Mouse (Mus musculus): ENCODE measurements at regions not wholly inside any gene's neighbourhood (a gene's known extent, or its start where the extent isn't known, plus 50 kb on each side); places are given as distances from the start of the nearest gene placed in this dataset.
A peak's percentile ranks its signal among the peaks of the same experiment; 100 is the strongest.

GRCm38 (mm10) chr1:92776353-92776752, 55.1 kb upstream of the Gpc1 start:
- Histone ChIP-seq H3K4me1 (replicated peaks; ENCODE audit: control insufficient read depth, insufficient read depth, low read length) (peaks cover 3% of the 10 kb centered on the region; the same call in 1 of the 2 replicates), H3K9me3 (ENCODE audit: control insufficient read depth, low read length) (no peaks in the 10 kb centered on the region), H3K9ac (replicated peaks; ENCODE audit: low read depth, low read length) (no peak overlapping the region), H3K27ac (ENCODE audit: low read length) (no peak overlapping the region), H3K4me3 (replicated peaks; ENCODE audit: low read length) (no peak overlapping the region), H3K27me3 (replicated peaks; ENCODE audit: control insufficient read depth, insufficient read depth, low read length) (no peaks in the 10 kb centered on the region), H3K4me2 (ENCODE audit: low read length) (no peak overlapping the region), H3K36me3 (ENCODE audit: control insufficient read depth, insufficient read depth) (no peaks in the 10 kb centered on the region)
- WGBS, result 85% methylated on average over 4 of the region's 4 CpGs
- ATAC-seq, result no peak

DNA sequence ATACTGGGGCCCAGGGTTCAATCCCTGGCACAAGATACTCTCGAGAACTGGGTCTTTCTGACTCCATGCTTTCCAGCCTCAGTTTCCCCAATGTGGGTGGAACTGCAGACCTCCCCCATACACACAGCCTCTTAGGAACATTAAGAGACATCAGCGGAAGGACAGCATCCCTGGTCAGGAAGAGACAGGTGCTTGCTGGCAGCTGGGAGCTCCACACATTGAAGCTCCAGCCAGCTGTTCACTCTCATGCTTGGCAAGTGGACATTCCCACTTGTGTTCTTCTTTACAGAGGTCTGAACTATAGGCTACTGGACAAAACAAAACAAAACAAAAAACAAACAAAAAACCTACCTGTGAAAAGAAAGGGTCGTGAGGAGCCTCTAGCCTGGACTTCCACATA, 55.5 kb upstream of the Gpc1 start:
- H3K36me3 ChIP-seq (ENCODE audit: control insufficient read depth, insufficient read depth), result no peaks in the 10 kb centered on the region
- H3K27me3 ChIP-seq (replicated peaks; ENCODE audit: control insufficient read depth, insufficient read depth, low read length), result no peaks in the 10 kb centered on the region
- no peak overlapping the region for H3K4me2 ChIP-seq (ENCODE audit: low read length)
- no peak for ATAC-seq
- WGBS, result 84% methylated on average over 3 of the region's 3 CpGs
- H3K4me3 ChIP-seq (replicated peaks; ENCODE audit: low read length), result no peak overlapping the region
- no peak overlapping the region for H3K9ac ChIP-seq (replicated peaks; ENCODE audit: low read depth, low read length)
- H3K4me1 ChIP-seq (replicated peaks; ENCODE audit: control insufficient read depth, insufficient read depth, low read length), result peaks cover 3% of the 10 kb centered on the region; the same call in 1 of the 2 replicates
- no peaks in the 10 kb centered on the region for H3K9me3 ChIP-seq (ENCODE audit: control insufficient read depth, low read length)
- no peak overlapping the region for H3K27ac ChIP-seq (ENCODE audit: low read length)

DNA sequence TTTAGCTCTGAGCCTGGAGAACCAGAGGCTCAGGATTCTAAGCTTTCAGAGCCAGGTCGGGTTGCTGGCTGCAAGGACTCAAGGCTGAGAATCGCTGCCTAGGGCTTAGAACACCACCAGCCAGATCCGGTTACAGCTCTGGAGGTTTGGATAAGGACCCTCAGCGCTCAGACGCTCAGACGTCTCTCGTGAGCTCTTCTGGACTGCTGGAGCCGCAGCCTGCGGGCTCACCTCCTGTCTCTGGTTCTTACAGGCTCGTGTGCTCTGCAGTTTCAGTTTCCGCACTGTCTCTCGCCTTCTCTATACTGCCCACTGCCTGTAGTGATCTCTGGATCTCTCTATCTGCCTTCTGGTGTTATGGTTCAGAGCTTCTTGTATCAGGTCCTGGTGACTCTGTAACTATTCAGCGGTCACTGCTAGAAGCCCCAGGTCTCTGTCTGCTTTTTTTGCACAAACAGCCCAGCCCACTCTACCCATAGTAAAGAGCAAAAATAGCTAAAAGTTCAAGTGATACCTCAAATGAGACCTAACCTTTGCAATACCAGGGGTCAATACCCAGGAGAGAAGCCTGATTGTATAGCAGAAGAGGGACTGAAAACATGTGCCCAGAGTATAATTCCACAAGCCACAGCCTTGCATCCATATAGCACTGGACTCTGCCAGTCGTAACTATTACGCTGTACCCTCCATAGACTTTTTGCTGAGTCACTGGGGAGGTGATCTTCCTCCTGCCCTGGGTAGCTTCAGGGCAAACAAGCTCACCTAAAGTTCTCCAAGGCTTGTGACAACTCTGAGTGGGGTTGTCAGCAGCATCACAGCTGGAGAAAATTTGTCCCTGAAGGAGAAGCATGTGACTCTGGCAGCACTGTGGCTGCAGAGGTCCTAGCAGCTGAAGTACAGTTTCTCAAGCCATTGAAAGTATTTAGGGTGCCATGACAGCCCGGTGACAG, 56.4 kb upstream of the Gpc1 start:
- 44% methylated on average over 16 of the region's 16 CpGs for WGBS

GRCm38 (mm10) chr1:92774006-92774405, 57.4 kb upstream of the Gpc1 start:
- no peak for ATAC-seq
- Histone ChIP-seq H3K9me3 (ENCODE audit: control insufficient read depth, low read length) (no peaks in the 10 kb centered on the region), H3K4me1 (replicated peaks; ENCODE audit: control insufficient read depth, insufficient read depth, low read length) (peaks cover 13% of the 10 kb centered on the region), H3K27ac (ENCODE audit: low read length) (no peak overlapping the region), H3K4me3 (replicated peaks; ENCODE audit: low read length) (no peak overlapping the region), H3K36me3 (ENCODE audit: control insufficient read depth, insufficient read depth) (no peaks in the 10 kb centered on the region), H3K27me3 (replicated peaks; ENCODE audit: control insufficient read depth, insufficient read depth, low read length) (no peaks in the 10 kb centered on the region), H3K4me2 (ENCODE audit: low read length) (no peak overlapping the region), H3K9ac (replicated peaks; ENCODE audit: low read depth, low read length) (no peak overlapping the region)
- whole genome bisulfite sequencing, result 81% methylated on average over 3 of the region's 3 CpGs

More for the DNA sequence above, 56.4 kb upstream of the Gpc1 start:
- no peaks in the 10 kb centered on the region for H3K9me3 ChIP-seq (ENCODE audit: control insufficient read depth, low read length)
- no peaks in the 10 kb centered on the region for H3K36me3 ChIP-seq (ENCODE audit: control insufficient read depth, insufficient read depth)
- no peak overlapping the region for H3K4me3 ChIP-seq (replicated peaks; ENCODE audit: low read length)
- no peaks in the 10 kb centered on the region for H3K27me3 ChIP-seq (replicated peaks; ENCODE audit: control insufficient read depth, insufficient read depth, low read length)
- H3K4me1 ChIP-seq (replicated peaks; ENCODE audit: control insufficient read depth, insufficient read depth, low read length), result peaks cover 6% of the 10 kb centered on the region
- no peak overlapping the region for H3K27ac ChIP-seq (ENCODE audit: low read length)
- H3K9ac ChIP-seq (replicated peaks; ENCODE audit: low read depth, low read length), result 0 out of 2 replicates have a peak overlapping the region, but pooled peaks have one; percentile 2
- no peak for ATAC-seq
- no peak overlapping the region for H3K4me2 ChIP-seq (ENCODE audit: low read length)

GRCm38 (mm10) chr1:92772784-92773113, 58.7 kb upstream of the Gpc1 start:
- H3K4me2 ChIP-seq (ENCODE audit: low read length), result no peak overlapping the region
- no peak for ATAC-seq
- WGBS, result 33% methylated on average over 10 of the region's 10 CpGs
- H3K27me3 ChIP-seq (replicated peaks; ENCODE audit: control insufficient read depth, insufficient read depth, low read length), result no peaks in the 10 kb centered on the region
- H3K9me3 ChIP-seq (ENCODE audit: control insufficient read depth, low read length), result no peaks in the 10 kb centered on the region
- H3K27ac ChIP-seq (ENCODE audit: low read length), result no peak overlapping the region
- H3K36me3 ChIP-seq (ENCODE audit: control insufficient read depth, insufficient read depth), result no peaks in the 10 kb centered on the region
- peaks cover 13% of the 10 kb centered on the region for H3K4me1 ChIP-seq (replicated peaks; ENCODE audit: control insufficient read depth, insufficient read depth, low read length)
- no peak overlapping the region for H3K9ac ChIP-seq (replicated peaks; ENCODE audit: low read depth, low read length)
- H3K4me3 ChIP-seq (replicated peaks; ENCODE audit: low read length), result no peak overlapping the region

GRCm38 (mm10) chr1:92772101-92772783, 59.2 kb upstream of the Gpc1 start:
- H3K27ac ChIP-seq (ENCODE audit: low read length), result no peak overlapping the region
- H3K36me3 ChIP-seq (ENCODE audit: control insufficient read depth, insufficient read depth), result no peaks in the 10 kb centered on the region
- no peak overlapping the region for H3K4me3 ChIP-seq (replicated peaks; ENCODE audit: low read length)
- 72% methylated on average over 9 of the region's 9 CpGs for WGBS
- no peak for ATAC-seq
- no peaks in the 10 kb centered on the region for H3K9me3 ChIP-seq (ENCODE audit: control insufficient read depth, low read length)
- no peak overlapping the region for H3K9ac ChIP-seq (replicated peaks; ENCODE audit: low read depth, low read length)
- H3K4me1 ChIP-seq (replicated peaks; ENCODE audit: control insufficient read depth, insufficient read depth, low read length), result peaks cover 13% of the 10 kb centered on the region
- H3K4me2 ChIP-seq (ENCODE audit: low read length), result no peak overlapping the region
- no peaks in the 10 kb centered on the region for H3K27me3 ChIP-seq (replicated peaks; ENCODE audit: control insufficient read depth, insufficient read depth, low read length)

- peak; percentile 44; the same call in 1 of the 2 replicates for ATAC-seq
Observed at GRCm38 (mm10) chr1:92769696-92770095, 61.7 kb upstream of the Gpc1 start.

DNA sequence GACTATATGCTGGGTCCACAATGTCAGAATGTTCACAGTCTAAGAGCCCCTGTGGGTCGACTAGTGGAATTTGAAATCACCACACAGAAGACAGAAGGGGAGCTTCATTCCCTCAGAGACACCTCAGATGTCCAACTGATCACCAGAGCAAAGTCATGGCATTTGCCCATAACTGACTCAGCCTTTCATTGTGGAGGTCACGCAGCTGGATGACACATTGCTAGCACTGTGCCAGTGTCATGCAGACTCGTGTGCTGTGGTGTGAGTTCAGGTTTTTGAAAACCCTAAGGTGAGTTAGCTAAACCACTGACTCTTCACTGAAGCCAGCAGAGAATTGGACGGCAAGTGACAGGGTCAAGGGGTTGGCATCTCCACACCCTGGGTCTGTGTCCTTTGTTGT, 62.3 kb upstream of the Gpc1 start:
- H3K9ac ChIP-seq (replicated peaks; ENCODE audit: low read depth, low read length), result no peak overlapping the region
- H3K36me3 ChIP-seq (ENCODE audit: control insufficient read depth, insufficient read depth), result no peaks in the 10 kb centered on the region
- no peak overlapping the region for H3K4me2 ChIP-seq (ENCODE audit: low read length)
- ATAC-seq, result no peak
- H3K27ac ChIP-seq (ENCODE audit: low read length), result no peak overlapping the region
- no peak overlapping the region for H3K4me3 ChIP-seq (replicated peaks; ENCODE audit: low read length)
- H3K4me1 ChIP-seq (replicated peaks; ENCODE audit: control insufficient read depth, insufficient read depth, low read length), result peaks cover 9% of the 10 kb centered on the region
- H3K27me3 ChIP-seq (replicated peaks; ENCODE audit: control insufficient read depth, insufficient read depth, low read length), result no peaks in the 10 kb centered on the region
- H3K9me3 ChIP-seq (ENCODE audit: control insufficient read depth, low read length), result no peaks in the 10 kb centered on the region
- WGBS, result 77% methylated on average over 4 of the region's 4 CpGs

More at GRCm38 (mm10) chr1:92769696-92770095, 61.7 kb upstream of the Gpc1 start:
- Histone ChIP-seq H3K4me2 (ENCODE audit: low read length) (no peak overlapping the region), H3K36me3 (ENCODE audit: control insufficient read depth, insufficient read depth) (no peaks in the 10 kb centered on the region), H3K4me3 (replicated peaks; ENCODE audit: low read length) (no peak overlapping the region), H3K27me3 (replicated peaks; ENCODE audit: control insufficient read depth, insufficient read depth, low read length) (no peaks in the 10 kb centered on the region), H3K4me1 (replicated peaks; ENCODE audit: control insufficient read depth, insufficient read depth, low read length) (peaks cover 13% of the 10 kb centered on the region), H3K9me3 (ENCODE audit: control insufficient read depth, low read length) (no peaks in the 10 kb centered on the region), H3K9ac (replicated peaks; ENCODE audit: low read depth, low read length) (no peak overlapping the region), H3K27ac (ENCODE audit: low read length) (peak overlapping the region; percentile 60)
- 16% methylated on average over 7 of the region's 7 CpGs for WGBS

GRCm38 (mm10) chr1:92766496-92766895, 64.9 kb upstream of the Gpc1 start:
- Histone ChIP-seq H3K9ac (replicated peaks; ENCODE audit: low read depth, low read length) (no peak overlapping the region), H3K4me2 (ENCODE audit: low read length) (no peak overlapping the region), H3K4me1 (replicated peaks; ENCODE audit: control insufficient read depth, insufficient read depth, low read length) (peaks cover 9% of the 10 kb centered on the region), H3K27ac (ENCODE audit: low read length) (no peak overlapping the region), H3K4me3 (replicated peaks; ENCODE audit: low read length) (no peak overlapping the region), H3K27me3 (replicated peaks; ENCODE audit: control insufficient read depth, insufficient read depth, low read length) (no peaks in the 10 kb centered on the region), H3K9me3 (ENCODE audit: control insufficient read depth, low read length) (no peaks in the 10 kb centered on the region), H3K36me3 (ENCODE audit: control insufficient read depth, insufficient read depth) (no peaks in the 10 kb centered on the region)
- ATAC-seq, result no peak
- 91% methylated on average over 7 of the region's 7 CpGs for WGBS
